Mouse (Mus musculus) bone marrow macrophage, adult 2 months (primary cell): Measurements from ENCODE around the gene C5ar1.

Experiments used
- CTCF ChIP-seq: IDR thresholded peaks from 2 replicates; pipeline ENCODE4 v1.5.1; 2012; ENCODE audit warnings: low read depth, mild to moderate bottlenecking, low read length, moderate library complexity
- POLR2A ChIP-seq: IDR thresholded peaks from 2 replicates; pipeline ENCODE4 v1.6.1; 2012; ENCODE audit warnings: mild to moderate bottlenecking, low read depth, low read length, borderline replicate concordance

GRCm38 (mm10) chr7:16244067-16244466, 15.3 kb downstream of the C5ar1 start, which contains the start of gene C5ar2:
- no peak for TF ChIP-seq CTCF
- TF ChIP-seq POLR2A: no peak
